Mouse (Mus musculus) hindbrain, embryonic 14.5 days (tissue): ENCODE measurements around the gene Paqr4. TPM values are rescaled to one million over a fixed set of nuclear protein-coding genes. Genes with fewer than 3 reads are reported as not detected.

Experiments
- ATAC-seq: fragments of 200-750 bp; cut with Nextera tagmentation; 2 replicates; pipeline ENCODE4 v1.8.0; 2017; ENCODE audit warnings: moderate number of reproducible peaks, mild to moderate bottlenecking, moderate TSS enrichment, moderate library complexity; ENCODE audit not compliant: low FRiP score
- DNase-seq: peaks from one replicate; pipeline ENCODE4 v3.0.0-alpha.2; 2015; ENCODE audit warnings: low spot score
- H3K27ac ChIP-seq: fragments of 300-500 bp; sonication (generic); 2 replicates; pipeline ENCODE4 v1.5.1; 2014; ENCODE audit warnings: mild to moderate bottlenecking, moderate library complexity
- H3K27me3 ChIP-seq: fragments of 300-500 bp; sonication (generic); 2 replicates; pipeline ENCODE4 v1.6.1; 2014; ENCODE audit warnings: mild to moderate bottlenecking, low read length, mixed read lengths; ENCODE audit not compliant: control insufficient read depth, insufficient read depth
- H3K36me3 ChIP-seq: fragments of 300-500 bp; sonication (generic); replicated peaks from 2 replicates; pipeline ENCODE4 v1.6.1; 2014; ENCODE audit not compliant: control insufficient read depth, insufficient read depth
- H3K4me1 ChIP-seq: fragments of 300-500 bp; sonication (generic); replicated peaks from 2 replicates; pipeline ENCODE4 v1.6.1; 2014; ENCODE audit warnings: antibody characterized with exemption, low read length, mixed read lengths; ENCODE audit not compliant: control insufficient read depth, insufficient read depth
- H3K4me2 ChIP-seq: fragments of 300-500 bp; sonication (generic); replicated peaks from 2 replicates; pipeline ENCODE4 v1.6.1; 2014; ENCODE audit warnings: mild to moderate bottlenecking, moderate library complexity
- H3K4me3 ChIP-seq: fragments of 300-500 bp; sonication (generic); replicated peaks from 2 replicates; pipeline ENCODE4 v1.5.1; 2014; ENCODE audit warnings: mild to moderate bottlenecking, low read length
- H3K9ac ChIP-seq: fragments of 300-500 bp; sonication (generic); 2 replicates; pipeline ENCODE4 v1.6.1; 2014
- H3K9me3 ChIP-seq: fragments of 300-500 bp; sonication (generic); 2 replicates; pipeline ENCODE4 v1.6.1; 2016; ENCODE audit warnings: low read length; ENCODE audit not compliant: control insufficient read depth
- WGBS: fragments of 180-500 bp; shearing (Covaris S2); extraction: QIAGEN DNeasy Blood & Tissue Kit; methylation state at CpG from one replicate; pipeline ENCODE4 v1.1.7; 2014; 5-methylcytosine and 5-hydroxymethylcytosine counted together
- polyA plus RNA-seq: library from polyadenylated mRNA; unstranded; fragments of >200 nt; fragmentation: Nextera tagmentation; extraction: Ambion mirVana; gene quantifications from 2 replicates; pipeline ENCODE4 v1.2.1, GENCODE M21; 2014

The Paqr4 gene
- polyA plus RNA-seq, 1 experiment from 2014 or later, result 57.5 TPM

DNA sequence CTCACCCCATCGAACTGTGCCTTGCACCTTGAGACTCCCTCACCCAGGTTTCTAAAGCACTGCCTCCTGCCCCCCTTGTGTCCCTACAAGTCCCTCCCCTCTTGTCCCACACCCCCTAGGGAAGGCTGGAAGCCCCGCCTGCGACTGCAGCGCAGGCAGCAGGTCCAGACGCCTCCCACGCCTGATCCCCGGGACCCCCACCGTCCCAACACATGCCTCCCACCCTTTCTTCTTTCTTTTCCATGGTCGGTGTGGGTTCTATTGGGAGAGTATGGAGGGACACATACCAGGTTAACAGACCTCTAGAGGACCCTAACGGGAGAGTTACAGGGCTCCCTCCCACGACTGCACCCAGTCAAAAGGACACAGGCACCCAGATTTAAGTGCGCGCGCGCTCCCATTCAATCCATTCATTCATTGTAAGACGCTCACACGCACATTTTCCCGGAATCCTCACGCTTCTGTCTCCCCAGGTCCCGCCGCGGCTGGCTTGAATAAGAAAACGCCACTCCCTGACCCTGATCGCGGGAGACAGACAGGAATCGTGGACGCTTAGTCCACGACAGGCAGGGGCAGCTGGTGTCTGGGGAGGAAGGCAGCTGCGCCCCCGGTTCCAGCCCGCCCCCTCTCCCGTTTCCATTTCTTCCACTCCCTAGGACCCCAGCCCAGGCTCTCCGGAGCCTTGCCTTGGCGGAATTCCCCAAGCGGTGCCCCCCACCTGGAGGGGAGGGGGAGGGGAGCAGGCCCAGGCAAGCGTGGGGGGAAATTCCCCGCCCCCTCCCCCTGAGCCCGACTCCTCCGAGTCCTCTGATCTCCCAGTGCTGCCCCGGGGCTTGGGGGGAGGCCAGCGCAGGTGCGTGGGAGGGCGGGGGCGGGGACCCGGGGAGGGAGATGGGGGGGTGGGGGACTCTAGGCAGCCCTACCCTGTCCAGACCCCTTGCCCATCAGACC, 4.9 kb upstream of the Paqr4 start, which contains the start of gene Kremen2:
TSS of gene Kremen2 (minus strand) at position 533 of the 951 bp plus-strand sequence.
- peak within 1 kb of the TSS; percentile 35 for H3K4me3 ChIP-seq
- no peak within 1 kb of the TSS for H3K27ac ChIP-seq
- ATAC-seq, result no peak
- H3K36me3 ChIP-seq, result no peaks in the 10 kb centered on the region
- H3K27me3 ChIP-seq, result peaks cover 69% of the 10 kb centered on the region
- DNase-seq, result peak; percentile 49
- peak within 1 kb of the TSS; percentile 56 for H3K9ac ChIP-seq
- peaks cover 20% of the 10 kb centered on the region for H3K4me1 ChIP-seq
- H3K9me3 ChIP-seq, result no peaks in the 10 kb centered on the region
- H3K4me2 ChIP-seq, result peak within 1 kb of the TSS; percentile 65
- under 1% methylated on average over 35 of the region's 45 CpGs for WGBS

DNA sequence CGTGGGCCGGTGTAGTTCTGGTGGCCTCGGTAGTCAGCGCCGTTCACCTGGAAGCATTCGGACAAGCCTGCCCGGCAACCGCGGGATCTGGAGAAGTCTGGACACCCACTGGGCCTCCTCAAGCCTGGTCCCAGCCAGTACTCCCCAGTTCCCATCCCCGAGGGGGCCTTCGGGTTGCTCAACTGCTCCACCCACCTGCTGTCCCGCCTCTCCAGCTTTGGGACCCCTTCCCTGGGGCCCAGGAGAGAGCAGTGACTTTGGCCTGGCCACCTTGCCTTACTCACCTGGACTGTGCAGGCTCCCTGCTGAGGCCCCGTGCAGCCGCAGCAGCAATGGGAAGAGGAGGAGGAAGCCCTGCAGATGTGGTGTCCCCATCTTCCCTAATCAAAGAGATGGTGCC, 4.0 kb upstream of the Paqr4 start:
- Histone ChIP-seq H3K36me3 (no peaks in the 10 kb centered on the region), H3K9ac (no peak overlapping the region), H3K4me2 (peak overlapping the region; percentile 65; the same call in 1 of the 2 replicates), H3K27me3 (peaks cover 69% of the 10 kb centered on the region), H3K4me3 (peak overlapping the region; percentile 35; the same call in 1 of the 2 replicates), H3K4me1 (peaks cover 20% of the 10 kb centered on the region), H3K27ac (no peak overlapping the region), H3K9me3 (no peaks in the 10 kb centered on the region)
- ATAC-seq (no peak), DNase-seq (no peak)
- 2% methylated on average over 14 of the region's 14 CpGs for WGBS

DNA sequence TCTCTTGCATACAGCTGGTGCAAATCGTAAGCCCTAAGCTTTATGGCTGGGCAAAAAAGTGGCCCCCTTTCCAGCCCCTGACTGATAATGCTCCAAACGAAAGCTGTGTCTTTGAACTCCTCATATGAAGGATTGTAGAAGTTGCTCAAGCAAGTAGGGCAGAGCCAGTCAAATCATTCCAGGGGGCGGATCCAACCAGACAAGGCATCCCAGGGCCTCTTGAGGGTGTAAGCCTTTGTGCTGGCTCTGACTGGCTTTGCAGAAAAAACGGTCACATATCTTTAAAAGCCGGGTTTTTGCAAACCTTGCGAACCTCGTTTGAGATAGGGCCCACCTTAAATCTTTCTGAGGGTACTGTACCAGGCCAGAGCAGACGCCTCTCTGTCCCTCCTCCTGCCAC, 3.4 kb upstream of the Paqr4 start:
- no peak overlapping the region for H3K9ac ChIP-seq
- H3K4me2 ChIP-seq, result no peak overlapping the region
- no peaks in the 10 kb centered on the region for H3K36me3 ChIP-seq
- H3K4me3 ChIP-seq, result no peak overlapping the region
- 23% methylated on average over 8 of the region's 8 CpGs for WGBS
- ATAC-seq, result no peak
- no peak for DNase-seq
- H3K27me3 ChIP-seq, result peaks cover 69% of the 10 kb centered on the region
- peaks cover 22% of the 10 kb centered on the region for H3K4me1 ChIP-seq
- H3K9me3 ChIP-seq, result no peaks in the 10 kb centered on the region
- H3K27ac ChIP-seq, result no peak overlapping the region

- peaks cover 33% of the 10 kb centered on the region for H3K4me1 ChIP-seq
- WGBS, result 62% methylated on average over 12 of the region's 12 CpGs
Observed at GRCm38 (mm10) chr17:23742941-23743340, 2.3 kb upstream of the Paqr4 start.

GRCm38 (mm10) chr17:23742210-23742793, 1.6 kb upstream of the Paqr4 start:
- ATAC-seq (no peak), DNase-seq (no peak)
- no peaks in the 10 kb centered on the region for H3K9me3 ChIP-seq
- peaks cover 2% of the 10 kb centered on the region; the same call in 1 of the 2 replicates for H3K36me3 ChIP-seq
- WGBS, result 10% methylated on average over 44 of the region's 44 CpGs
- peak overlapping the region; percentile 43 for H3K4me2 ChIP-seq
- H3K27ac ChIP-seq, result no peak overlapping the region
- peak overlapping the region; percentile 41 for H3K9ac ChIP-seq
- peak overlapping the region; percentile 21 for H3K4me3 ChIP-seq
- H3K27me3 ChIP-seq, result peaks cover 61% of the 10 kb centered on the region
- peaks cover 35% of the 10 kb centered on the region for H3K4me1 ChIP-seq

More at GRCm38 (mm10) chr17:23742941-23743340, 2.3 kb upstream of the Paqr4 start:
- H3K27ac ChIP-seq, result no peak overlapping the region
- no peaks in the 10 kb centered on the region for H3K36me3 ChIP-seq
- H3K27me3 ChIP-seq, result peaks cover 67% of the 10 kb centered on the region
- no peak overlapping the region for H3K9ac ChIP-seq
- no peak overlapping the region; the same call in 1 of the 2 replicates for H3K4me2 ChIP-seq
- DNase-seq (no peak), ATAC-seq (no peak)
- no peaks in the 10 kb centered on the region for H3K9me3 ChIP-seq
- H3K4me3 ChIP-seq, result peak overlapping the region; percentile 21; the same call in 1 of the 2 replicates

DNA sequence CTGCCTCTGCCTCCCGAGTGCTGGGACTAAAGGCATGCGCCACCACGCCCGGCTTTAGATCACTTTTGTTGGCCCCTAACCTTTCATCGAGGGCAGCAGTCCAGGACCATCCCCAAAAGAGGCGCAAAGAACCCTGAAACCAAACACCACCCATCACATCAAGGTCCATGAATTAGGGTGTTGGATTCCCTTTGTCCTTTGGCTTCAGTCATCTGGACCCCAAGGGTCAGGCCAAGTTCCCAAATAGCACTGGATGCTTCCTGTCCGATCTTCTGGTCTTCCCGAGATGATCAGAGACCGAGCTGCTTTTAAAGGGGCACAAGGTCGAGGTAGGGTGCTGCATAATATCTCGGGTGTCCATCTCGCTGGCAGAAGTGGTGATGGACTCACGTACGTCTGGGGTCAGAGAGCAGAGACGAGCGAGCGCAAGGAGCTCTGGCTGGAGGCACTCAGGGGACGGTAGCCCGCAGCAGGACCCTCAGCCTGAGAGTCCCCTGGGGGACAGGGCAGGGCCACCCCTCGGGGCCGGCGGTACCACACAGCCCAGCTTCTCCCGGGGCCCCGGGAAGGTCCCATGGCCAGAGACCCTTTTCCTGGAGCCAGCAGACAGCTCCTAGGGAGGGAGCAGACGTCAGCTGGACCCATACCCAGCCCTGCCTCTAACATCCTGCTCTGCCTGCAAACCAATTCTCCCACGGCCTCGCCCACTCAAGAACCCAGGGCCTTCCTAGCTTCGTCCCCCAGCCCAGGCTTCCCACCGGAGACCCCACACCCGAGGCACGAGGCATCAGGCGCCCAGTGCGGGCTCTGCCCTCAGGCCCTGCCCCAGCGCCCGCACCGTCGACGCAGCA, 917 bp upstream of the Paqr4 start:
- Histone ChIP-seq H3K4me2 (peak overlapping the region; percentile 43; the same call in 1 of the 2 replicates), H3K4me1 (peaks cover 35% of the 10 kb centered on the region), H3K9ac (peak overlapping the region; percentile 41), H3K9me3 (no peaks in the 10 kb centered on the region), H3K27ac (no peak overlapping the region), H3K27me3 (peaks cover 55% of the 10 kb centered on the region), H3K4me3 (peak overlapping the region; percentile 21; the same call in 1 of the 2 replicates), H3K36me3 (peaks cover 8% of the 10 kb centered on the region; the same call in 1 of the 2 replicates)
- 52% methylated on average over 38 of the region's 38 CpGs for WGBS
- no peak for DNase-seq
- ATAC-seq, result no peak

- under 1% methylated on average over 25 of the region's 46 CpGs for WGBS
- ATAC-seq, result peak; percentile 81
Observed at GRCm38 (mm10) chr17:23740136-23740584, 507 bp downstream of the Paqr4 start.

DNA sequence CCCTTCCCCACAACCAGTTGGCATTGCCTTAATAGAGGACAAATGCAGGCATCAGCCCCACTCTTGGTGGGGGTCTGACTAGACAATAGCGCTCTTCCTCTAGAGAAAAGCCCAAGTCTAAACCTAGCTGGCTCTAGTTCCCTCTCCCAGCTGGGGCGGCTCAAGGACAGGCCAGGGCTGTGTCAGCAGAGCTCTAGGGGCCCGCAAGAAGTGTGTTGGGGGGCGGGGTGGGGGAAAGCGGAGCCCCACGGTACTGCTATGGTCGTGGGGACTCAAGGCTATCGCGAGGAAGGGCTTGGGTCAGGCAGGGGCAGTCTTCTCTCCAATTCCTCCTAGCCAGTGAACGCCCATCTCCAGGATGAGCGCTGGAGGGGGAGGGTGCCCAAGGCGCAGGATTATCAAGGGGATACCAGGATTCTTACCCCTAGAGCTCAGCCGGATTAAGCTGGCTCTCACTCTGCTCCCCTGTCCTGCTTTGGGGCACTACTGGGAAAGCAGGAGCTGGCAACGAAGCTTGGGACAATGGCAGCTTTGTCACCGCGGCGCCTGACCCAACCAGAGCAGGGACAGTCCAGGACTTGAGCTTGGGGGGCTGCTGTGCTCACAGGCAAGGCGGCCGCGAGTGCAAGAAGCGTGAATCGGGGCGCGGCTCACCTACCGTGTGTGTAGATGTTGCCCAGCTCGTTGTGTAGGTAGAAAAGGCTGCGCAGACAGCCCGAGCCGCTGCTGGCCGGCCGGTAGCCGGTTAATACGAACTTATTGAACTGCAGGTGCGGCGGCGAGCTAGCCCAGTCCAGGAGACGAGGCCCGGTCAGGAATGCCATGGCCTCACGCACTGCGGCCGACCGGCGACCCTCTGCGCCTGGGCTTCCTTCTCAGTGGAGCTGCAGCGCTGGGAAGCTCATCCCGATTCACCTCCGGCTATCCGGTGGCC, 1.2 kb downstream of the Paqr4 start:
- Histone ChIP-seq H3K36me3 (peaks cover 23% of the 10 kb centered on the region; the same call in 1 of the 2 replicates), H3K9me3 (no peaks in the 10 kb centered on the region), H3K4me1 (peaks cover 15% of the 10 kb centered on the region), H3K4me3 (peak overlapping the region; percentile 91), H3K27ac (peak overlapping the region; percentile 82), H3K4me2 (peak overlapping the region; percentile 70), H3K9ac (peak overlapping the region; percentile 94), H3K27me3 (peaks cover 35% of the 10 kb centered on the region)
- DNase-seq (no peak), ATAC-seq (peak; percentile 29)
- under 1% methylated on average over 45 of the region's 48 CpGs for WGBS

More at GRCm38 (mm10) chr17:23740136-23740584, 507 bp downstream of the Paqr4 start:
- peaks cover 42% of the 10 kb centered on the region for H3K27me3 ChIP-seq
- peak overlapping the region; percentile 94 for H3K9ac ChIP-seq
- H3K4me2 ChIP-seq, result peak overlapping the region; percentile 70
- DNase-seq, result peak; percentile 86
- H3K9me3 ChIP-seq, result no peaks in the 10 kb centered on the region
- peak overlapping the region; percentile 91 for H3K4me3 ChIP-seq
- H3K4me1 ChIP-seq, result peaks cover 21% of the 10 kb centered on the region
- H3K36me3 ChIP-seq, result peaks cover 21% of the 10 kb centered on the region; the same call in 1 of the 2 replicates
- H3K27ac ChIP-seq, result peak overlapping the region; percentile 82
